In genomic region chr5:88716983-88717382, GRCm38 (mm10) we compare ENCODE assay signal across 13 mouse cellular contexts.
"Had no signal": no experiment of that assay in that cellular context is flagged by ENCODE, and none has a peak within 500 bp of the region (broad histone marks: within the 10 kb centered on the region; RNA-seq: fewer than 3 reads in every experiment).

No protein-coding gene starts in this region.

- DNase-seq: gastrocnemius, adult 2 months; gastrocnemius, postnatal 10 days; gastrocnemius, postnatal 25 days; heart, adult 2 months; heart, postnatal 14 days; heart, postnatal 4 days; kidney, adult 11 months; kidney, adult 2 months; kidney, adult 9 months; kidney, postnatal 14 days; kidney, postnatal 36 days; liver; liver, embryonic 13.5 days had no signal
